Mouse (Mus musculus) C2C12 (cell line): ENCODE results near the gene Tnn. TPM values are rescaled to one million over a fixed set of nuclear protein-coding genes. Genes with fewer than 3 reads are reported as not detected.
A peak's percentile ranks its signal among the peaks of the same experiment; 100 is the strongest.

Source experiments
- H3K27me3 ChIP-seq: one replicate; pipeline ENCODE4 v1.6.1; 2011; ENCODE audit not compliant: control insufficient read depth, insufficient read depth, insufficient read length
- H3K36me3 ChIP-seq: one replicate; pipeline ENCODE4 v1.6.1; 2011; ENCODE audit not compliant: control insufficient read depth, insufficient read depth
- H3K4me3 ChIP-seq: one replicate; pipeline ENCODE4 v1.5.1; 2011; ENCODE audit warnings: mild to moderate bottlenecking, control low read depth; ENCODE audit not compliant: poor library complexity, insufficient read depth, severe bottlenecking
- H3K79me2 ChIP-seq: one replicate; pipeline ENCODE4 v1.6.1; 2011; ENCODE audit not compliant: control insufficient read depth, insufficient read depth
- H3K79me3 ChIP-seq: one replicate; pipeline ENCODE4 v1.6.1; 2011; ENCODE audit warnings: low read depth, control low read depth
- H3ac ChIP-seq: one replicate; pipeline ENCODE3; 2011; ENCODE audit warnings: low read depth; ENCODE audit not compliant: control insufficient read depth, insufficient read length
- CEBPB ChIP-seq: IDR thresholded peaks from one replicate; pipeline ENCODE4 v1.6.1; 2011; ENCODE audit warnings: low read depth, mild to moderate bottlenecking, control low read depth, moderate library complexity
- CTCF ChIP-seq: IDR thresholded peaks from one replicate; pipeline ENCODE4 v1.5.1; 2011; ENCODE audit not compliant: control insufficient read depth, insufficient read depth, insufficient read length
- FOSL1 ChIP-seq: IDR thresholded peaks from one replicate; pipeline ENCODE4 v1.8.0; 2011; ENCODE audit warnings: mild to moderate bottlenecking, low read length; ENCODE audit not compliant: poor library complexity, insufficient read depth, severe bottlenecking
- MAX ChIP-seq: IDR thresholded peaks from one replicate; pipeline ENCODE4 v1.6.1; 2011; ENCODE audit warnings: mild to moderate bottlenecking, control low read depth
- MYOD1 ChIP-seq: IDR thresholded peaks from one replicate; pipeline ENCODE4 v1.6.1; 2011; ENCODE audit warnings: low read depth; ENCODE audit not compliant: control insufficient read depth, insufficient read length
- MYOG ChIP-seq: IDR thresholded peaks from one replicate; pipeline ENCODE4 v1.6.1; 2011; ENCODE audit not compliant: control insufficient read depth, insufficient read length; ENCODE audit errors: extremely low read depth
- USF1 ChIP-seq: IDR thresholded peaks from one replicate; pipeline ENCODE4 v1.6.1; 2011; ENCODE audit warnings: low read depth, mild to moderate bottlenecking, control low read depth, moderate library complexity
- polyA plus RNA-seq: library from polyadenylated mRNA; unstranded; fragments of >200 nt; fragmentation: generic; extraction: Trizol; gene quantifications from one replicate; pipeline ENCODE4 v1.2.1, GENCODE M21; 2012; ENCODE audit warnings: missing spikeins

Tnn gene
- polyA plus RNA-seq, 1 experiment = not detected

- H3K27me3 ChIP-seq = no peaks in the 10 kb centered on the region
- H3K36me3 ChIP-seq = no peaks in the 10 kb centered on the region
- H3K4me3 ChIP-seq = no peak overlapping the region
- TF ChIP-seq MYOG (no peak), MYOD1 (no peak), CEBPB (peak; percentile 80), MAX (no peak), CTCF (no peak), FOSL1 (no peak), USF1 (no peak)
- H3K79me2 ChIP-seq = no peaks in the 10 kb centered on the region
- no peak overlapping the region for H3ac ChIP-seq
- H3K79me3 ChIP-seq = no peaks in the 10 kb centered on the region
These were observed 74.3 kb downstream of the Tnn start for GRCm38 (mm10) chr1:160078882-160079661.

GRCm38 (mm10) chr1:160064547-160065144 lies 88.7 kb downstream of the Tnn start:
- no peak for TF ChIP-seq MAX
- TF ChIP-seq MYOG = no peak
- TF ChIP-seq CTCF = no peak
- no peak for TF ChIP-seq USF1
- no peak for TF ChIP-seq MYOD1
- no peak for TF ChIP-seq CEBPB
- TF ChIP-seq FOSL1 = no peak
- no peak overlapping the region for H3ac ChIP-seq
- no peak overlapping the region for H3K4me3 ChIP-seq
- H3K79me2 ChIP-seq = no peaks in the 10 kb centered on the region
- H3K27me3 ChIP-seq = peaks cover 9% of the 10 kb centered on the region
- H3K36me3 ChIP-seq = no peaks in the 10 kb centered on the region
- no peaks in the 10 kb centered on the region for H3K79me3 ChIP-seq

GRCm38 (mm10) chr1:160061725-160062366 lies 91.5 kb downstream of the Tnn start:
- no peaks in the 10 kb centered on the region for H3K79me3 ChIP-seq
- no peaks in the 10 kb centered on the region for H3K79me2 ChIP-seq
- TF ChIP-seq FOSL1 = no peak
- no peak for TF ChIP-seq CTCF
- TF ChIP-seq MAX = no peak
- TF ChIP-seq USF1 = no peak
- TF ChIP-seq CEBPB = no peak
- no peak for TF ChIP-seq MYOD1
- TF ChIP-seq MYOG = no peak
- H3K4me3 ChIP-seq = no peak overlapping the region
- no peaks in the 10 kb centered on the region for H3K36me3 ChIP-seq
- peaks cover 9% of the 10 kb centered on the region for H3K27me3 ChIP-seq
- H3ac ChIP-seq = no peak overlapping the region

- H3K79me3 ChIP-seq = no peaks in the 10 kb centered on the region
- H3K4me3 ChIP-seq = no peak overlapping the region
- H3K27me3 ChIP-seq = peaks cover 9% of the 10 kb centered on the region
- TF ChIP-seq USF1 (no peak), MYOG (no peak), MYOD1 (no peak), CTCF (no peak), FOSL1 (no peak), MAX (no peak), CEBPB (no peak)
- H3ac ChIP-seq = no peak overlapping the region
- no peaks in the 10 kb centered on the region for H3K36me3 ChIP-seq
- H3K79me2 ChIP-seq = no peaks in the 10 kb centered on the region
These were observed 92.1 kb downstream of the Tnn start for GRCm38 (mm10) chr1:160061321-160061720.

- peaks cover 8% of the 10 kb centered on the region for H3K27me3 ChIP-seq
- H3K4me3 ChIP-seq = no peak overlapping the region
- H3ac ChIP-seq = no peak overlapping the region
- no peaks in the 10 kb centered on the region for H3K79me3 ChIP-seq
- H3K79me2 ChIP-seq = no peaks in the 10 kb centered on the region
- no peaks in the 10 kb centered on the region for H3K36me3 ChIP-seq
- TF ChIP-seq MYOD1 = no peak
- no peak for TF ChIP-seq CEBPB
- no peak for TF ChIP-seq MYOG
- no peak for TF ChIP-seq MAX
- TF ChIP-seq CTCF = no peak
- TF ChIP-seq USF1 = no peak
- no peak for TF ChIP-seq FOSL1
These were observed 92.8 kb downstream of the Tnn start for GRCm38 (mm10) chr1:160060542-160060941.

GRCm38 (mm10) chr1:160059908-160060307 lies 93.5 kb downstream of the Tnn start:
- TF ChIP-seq CEBPB (no peak), FOSL1 (peak; percentile 30), CTCF (no peak), MYOG (no peak), MYOD1 (peak; percentile 67)
- Histone ChIP-seq H3K79me2 (no peaks in the 10 kb centered on the region), H3K27me3 (peaks cover 3% of the 10 kb centered on the region), H3ac (no peak overlapping the region), H3K36me3 (no peaks in the 10 kb centered on the region), H3K79me3 (no peaks in the 10 kb centered on the region), H3K4me3 (no peak overlapping the region)
